Mouse (Mus musculus) right cerebral cortex, adult 18-20 months (tissue): ENCODE data around the gene Heatr6.

ENCODE experiments used
- DNase-seq: peaks from one replicate; pipeline ENCODE4 v3.0.0; 2022; ENCODE audit warnings: mixed read lengths

Heatr6 gene

DNA sequence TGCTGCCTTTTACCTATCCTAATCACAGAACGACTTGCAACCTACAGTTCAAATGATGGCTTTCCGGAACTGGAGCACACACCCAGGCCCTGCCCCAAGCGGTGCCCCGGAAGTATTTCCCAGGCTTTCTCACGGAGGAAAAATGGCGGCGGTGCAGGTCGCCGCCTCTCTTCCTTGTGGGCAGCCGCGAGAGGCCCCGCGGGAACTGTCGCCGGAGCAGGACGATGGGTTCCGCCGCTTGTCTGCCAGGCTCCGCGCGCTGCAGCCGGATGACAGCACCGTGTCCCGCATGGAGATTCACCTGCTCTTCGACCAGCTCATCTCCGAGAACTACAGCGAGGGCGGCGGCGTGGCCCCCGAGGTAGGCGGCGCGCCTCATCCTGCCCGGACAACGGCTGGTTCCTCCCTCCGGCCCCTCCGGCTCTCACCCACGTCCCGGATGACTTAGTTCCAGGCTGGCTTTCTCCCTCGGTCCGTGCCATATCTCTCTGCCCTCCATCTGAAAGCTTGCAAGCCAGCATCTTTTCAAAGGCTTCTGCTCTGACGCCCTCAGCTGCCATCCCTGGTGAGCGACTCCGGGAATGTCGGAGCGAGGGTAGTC lies at the start of gene Heatr6:
Gene Heatr6 (plus strand): TSS at position 116 of the 601 bp plus-strand sequence.
- DNase-seq: peak; percentile 92

DNA sequence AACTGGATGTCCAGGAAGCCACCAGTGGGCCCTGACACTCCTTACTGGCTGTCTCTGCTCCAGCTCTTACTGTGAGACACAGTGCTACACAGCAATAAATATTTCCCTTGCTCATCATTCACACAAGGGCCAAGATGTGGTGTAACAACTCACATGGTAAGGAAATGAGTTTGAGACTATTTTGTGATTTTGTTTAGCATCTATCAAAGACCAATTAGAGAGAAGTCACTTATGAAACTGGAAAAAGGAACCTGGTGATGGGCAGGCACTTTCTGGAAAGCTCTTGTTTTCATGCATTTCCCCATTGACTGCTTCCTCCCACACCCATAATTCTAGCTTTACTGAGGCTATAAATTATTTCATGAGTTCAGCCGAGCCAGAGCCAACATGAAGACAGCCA lies 49.8 kb upstream of the Heatr6 start, which contains the start of gene Wfdc17:
Gene Wfdc17 (plus strand): TSS at position 287 of the 400 bp plus-strand sequence.
- no peak for DNase-seq

DNA sequence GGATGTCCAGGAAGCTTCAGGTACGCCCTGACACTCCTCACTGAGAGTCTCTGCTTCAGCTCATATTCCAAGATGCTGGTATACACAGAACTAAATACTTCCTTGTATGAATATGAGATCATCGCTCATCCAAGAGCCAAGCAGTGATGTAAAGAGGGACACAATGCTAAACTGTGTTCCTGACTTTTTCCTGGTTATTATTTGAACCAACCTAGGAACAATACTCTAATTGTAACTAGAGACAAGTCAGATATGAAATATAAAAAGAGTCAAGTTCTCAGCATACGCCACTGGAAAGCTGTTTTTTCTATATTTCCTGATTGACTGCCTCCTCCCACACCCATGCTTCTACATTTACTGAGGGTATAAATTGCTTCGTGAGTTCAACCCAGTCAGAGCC lies 44.8 kb upstream of the Heatr6 start, which contains the start of gene Wfdc18:
Gene Wfdc18 (plus strand): TSS at position 301 of the 400 bp plus-strand sequence.
- DNase-seq: no peak

DNA sequence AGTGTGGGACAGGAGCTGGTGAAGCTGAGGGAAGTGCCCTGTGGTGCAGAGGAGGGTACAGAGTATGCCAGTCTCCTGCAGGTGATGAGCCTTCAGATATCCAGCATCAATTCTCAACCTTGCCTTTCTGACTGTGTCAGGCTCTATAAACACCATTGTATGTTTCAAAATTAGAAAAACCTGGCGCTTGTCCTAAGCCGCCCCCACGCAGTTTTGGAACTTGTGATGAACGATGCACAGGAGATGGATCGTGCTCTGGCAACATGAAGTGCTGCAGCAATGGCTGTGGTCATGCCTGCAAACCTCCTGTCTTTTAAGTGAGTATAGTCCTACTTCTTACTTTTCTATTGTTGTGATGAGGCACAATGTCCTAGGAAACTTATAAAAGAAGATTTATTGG lies 43.8 kb upstream of the Heatr6 start:
- peak; percentile 15 for DNase-seq

DNA sequence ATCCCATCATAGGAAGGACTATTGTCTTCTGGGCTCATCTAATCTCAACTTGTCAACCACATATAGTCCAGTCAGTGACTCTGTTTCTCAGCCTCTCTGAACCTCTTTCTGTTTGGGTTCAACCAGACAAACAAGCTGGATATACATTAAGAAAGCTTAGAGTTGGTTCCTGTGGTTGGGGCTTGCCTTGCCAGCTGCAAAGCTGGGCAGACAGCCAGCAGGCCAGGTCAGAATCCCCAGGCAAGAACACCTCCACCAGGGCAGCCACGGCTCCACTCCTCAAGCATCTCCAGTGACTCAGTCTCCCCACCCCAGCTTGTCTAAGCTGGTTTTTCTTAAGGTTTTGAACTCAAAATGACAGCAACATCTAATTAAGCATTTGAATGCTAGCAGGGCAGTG lies 40.8 kb upstream of the Heatr6 start:
- no peak for DNase-seq

DNA sequence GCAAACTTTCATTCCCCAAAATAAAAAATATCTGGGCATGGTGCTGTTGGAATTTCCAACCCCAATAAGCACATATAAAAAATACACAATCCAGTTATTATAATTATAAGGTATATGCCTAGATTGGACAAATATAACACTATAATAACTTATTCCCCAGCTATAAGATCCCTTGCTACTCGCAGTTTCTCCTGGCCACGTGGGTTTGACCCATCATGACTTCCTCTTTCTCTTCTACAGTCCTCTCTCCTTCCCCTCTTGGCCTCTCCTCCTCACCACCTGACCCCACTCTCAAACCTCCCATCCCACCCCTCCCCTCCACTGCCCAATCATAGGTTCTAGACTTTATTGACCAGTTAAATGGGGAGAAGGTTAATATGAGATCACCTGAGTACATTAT lies 39.6 kb upstream of the Heatr6 start:
- DNase-seq: no peak

DNA sequence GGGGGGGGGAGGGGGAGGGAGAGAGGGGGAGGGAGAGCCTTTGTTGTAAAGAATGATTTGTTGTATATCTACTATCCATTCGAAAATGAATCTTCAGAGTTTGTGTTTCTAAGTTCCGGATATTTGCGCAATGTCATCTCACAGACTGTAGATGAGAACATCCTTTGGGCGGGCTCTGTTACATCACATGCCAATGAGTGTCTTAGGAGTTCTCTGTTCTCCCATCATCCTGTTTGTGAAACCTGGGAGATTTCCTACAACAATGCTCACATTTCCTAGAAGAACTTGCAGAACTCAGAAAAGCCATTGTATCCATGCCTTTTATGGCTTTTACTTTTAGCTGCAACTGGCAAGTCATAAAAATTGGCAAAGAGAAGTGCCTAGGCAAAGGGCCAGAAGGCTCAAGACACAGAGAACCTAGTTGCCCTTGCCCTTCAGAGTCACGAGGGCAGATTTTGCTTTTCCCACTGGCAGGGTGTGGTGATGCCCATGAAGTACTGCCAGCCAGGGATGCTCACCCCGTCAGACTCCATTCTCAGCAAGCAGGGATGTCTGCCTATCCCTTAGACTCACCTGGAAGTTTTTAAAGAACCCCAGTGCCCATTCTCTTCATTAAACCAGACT lies 36.3 kb upstream of the Heatr6 start:
- no peak for DNase-seq

DNA sequence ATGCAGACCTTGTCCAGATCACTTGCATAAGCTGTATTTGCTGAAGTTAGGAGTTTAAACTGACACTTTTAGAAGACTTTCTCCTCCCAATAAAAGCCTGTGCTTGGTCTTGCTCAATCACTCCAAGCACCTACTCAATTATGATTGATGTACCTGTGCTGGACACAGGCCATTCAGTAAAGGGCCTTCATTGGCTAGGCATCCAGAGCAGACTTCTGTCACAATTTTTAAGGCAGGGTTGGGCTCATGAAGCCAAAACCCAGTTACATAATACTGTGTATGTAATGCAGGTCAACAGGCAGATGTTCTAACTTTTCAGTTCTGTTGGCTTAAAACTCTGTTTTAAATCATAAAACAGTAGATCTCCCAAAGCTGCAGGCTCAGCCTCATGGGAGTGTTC lies 32.7 kb upstream of the Heatr6 start:
- no peak for DNase-seq

DNA sequence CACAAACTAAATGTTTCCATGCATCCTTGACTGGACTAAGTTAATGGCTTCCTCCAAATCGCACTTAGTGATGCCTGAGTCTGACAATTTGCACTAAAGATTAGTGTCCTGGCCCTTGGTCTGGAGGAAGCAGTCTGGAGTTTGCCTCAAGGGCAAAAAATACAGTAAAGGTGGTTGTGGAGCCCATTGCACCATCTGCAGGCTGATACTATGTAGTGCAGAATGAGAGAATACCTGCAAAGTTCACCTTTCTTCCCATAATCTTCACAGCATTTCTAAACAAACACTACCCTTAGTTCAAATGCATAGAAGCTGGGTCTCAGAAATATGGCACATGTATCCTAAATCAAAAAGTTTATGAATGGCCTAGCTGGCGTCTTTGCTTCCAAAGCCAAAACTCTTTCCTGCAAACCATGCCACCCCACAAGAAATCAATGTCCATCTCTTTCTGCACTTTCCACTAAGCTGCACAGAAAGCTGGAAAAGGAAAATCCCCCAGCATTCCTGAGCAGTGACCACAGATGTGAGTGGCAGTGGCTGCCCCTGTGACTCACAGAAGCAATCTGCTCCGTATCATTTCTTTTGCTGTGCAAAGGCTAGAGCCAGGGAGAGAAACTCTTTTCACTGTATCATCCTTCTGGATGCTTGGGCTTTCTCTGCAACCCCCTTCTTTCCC lies 24.6 kb upstream of the Heatr6 start:
- DNase-seq: no peak

DNA sequence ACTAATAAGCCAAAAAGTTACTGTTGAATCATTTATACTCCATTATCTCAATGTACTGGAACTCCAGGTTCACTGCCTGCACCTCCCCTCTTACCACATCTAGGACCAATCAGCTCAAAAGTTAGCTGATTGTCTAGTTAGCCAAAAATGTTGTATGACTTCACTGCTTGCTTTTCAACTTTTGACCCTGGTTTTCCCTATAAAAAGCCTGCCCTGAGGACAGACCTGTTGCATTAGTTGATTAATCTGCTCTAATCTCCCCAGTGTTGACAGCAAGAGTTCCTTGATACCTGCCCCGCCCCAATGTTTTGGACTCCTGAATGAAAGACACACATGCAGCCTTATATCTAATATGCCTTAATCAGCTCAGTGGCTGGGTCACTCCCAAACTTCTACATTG lies 22.4 kb upstream of the Heatr6 start:
- DNase-seq: no peak

DNA sequence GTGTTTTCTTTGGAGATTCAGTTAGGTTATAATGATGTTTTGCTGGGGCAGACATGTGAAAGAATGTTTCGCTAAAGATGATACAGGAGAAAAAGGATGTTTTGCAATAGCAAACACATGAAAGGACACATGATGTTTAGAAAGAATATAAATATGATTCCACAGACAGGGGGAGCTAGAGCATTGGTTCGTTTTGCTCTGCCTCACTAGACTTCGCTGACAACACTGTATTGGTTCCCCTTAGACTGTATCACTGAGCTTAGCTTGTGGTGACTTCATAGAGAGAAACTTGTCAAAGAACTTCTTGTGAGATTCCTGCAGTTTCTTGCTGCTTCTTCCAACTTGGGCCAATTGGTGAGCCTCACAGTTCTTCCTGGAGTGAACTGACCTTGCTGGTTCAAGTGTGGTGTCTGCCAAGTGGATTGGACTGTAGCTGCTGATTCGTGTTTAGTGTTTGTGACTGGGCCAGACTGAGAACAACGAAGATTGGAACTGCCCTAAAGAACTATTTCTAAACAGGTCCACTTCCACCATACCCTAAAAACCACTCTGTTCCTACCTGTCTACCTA lies 20.3 kb upstream of the Heatr6 start:
- no peak for DNase-seq

DNA sequence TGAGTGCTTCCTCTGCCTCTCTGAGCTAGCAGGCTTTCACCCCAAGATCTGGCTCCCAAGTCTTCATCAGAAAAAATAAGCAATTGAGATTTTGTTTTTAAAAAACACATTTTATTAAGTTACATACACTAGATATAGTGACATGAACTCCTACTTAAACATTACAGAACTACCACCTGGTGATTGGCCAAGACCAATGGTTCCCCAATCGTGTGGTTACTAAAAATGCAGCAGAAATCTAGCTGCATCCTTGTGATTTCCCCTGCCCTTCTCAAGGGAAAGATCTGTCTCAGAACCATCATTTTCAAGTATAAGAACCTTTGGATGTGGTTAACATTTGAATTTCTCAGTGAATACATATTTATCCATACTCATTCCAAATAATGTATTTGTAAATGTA lies 19.3 kb upstream of the Heatr6 start:
- no peak for DNase-seq

DNA sequence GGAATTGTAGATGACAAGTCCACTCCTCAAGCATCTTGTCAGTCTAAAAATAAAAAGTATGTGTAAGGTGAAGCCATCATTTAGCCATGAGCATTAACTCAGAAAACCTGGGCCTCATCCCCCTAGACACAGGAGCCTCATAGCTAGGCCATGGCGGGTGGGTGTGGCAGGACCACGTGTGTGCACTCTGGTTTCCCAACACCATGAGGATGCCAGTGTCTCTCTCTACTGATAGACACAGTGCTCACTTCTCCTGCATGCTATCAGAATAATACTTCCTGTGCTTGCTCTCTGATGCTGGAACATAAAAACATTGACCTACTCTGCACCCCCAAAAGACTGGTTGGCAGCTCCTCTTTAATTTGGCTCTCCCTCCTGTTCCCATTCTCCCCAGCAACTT lies 17.6 kb upstream of the Heatr6 start:
- DNase-seq: no peak

DNA sequence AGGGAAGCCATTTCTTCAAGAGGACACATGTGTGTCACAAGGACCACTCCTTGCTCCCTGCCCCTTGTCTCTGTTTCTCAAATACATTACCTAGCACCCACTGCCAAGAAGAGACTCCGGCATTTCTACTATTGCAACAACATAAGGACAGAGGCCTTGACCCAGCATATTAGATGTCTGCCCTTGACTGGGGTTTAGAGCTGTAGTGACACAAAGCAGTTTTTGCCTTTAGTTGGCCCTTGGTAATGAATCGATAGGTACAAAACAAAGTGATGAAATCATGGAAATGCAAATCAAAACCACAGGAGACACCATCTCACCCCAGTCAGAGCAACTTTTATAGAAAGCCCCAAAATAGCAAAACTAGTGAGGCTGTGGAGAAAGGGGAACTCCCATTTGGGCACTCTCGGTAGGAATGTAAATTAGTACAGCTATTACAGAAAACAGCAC lies 16.4 kb upstream of the Heatr6 start:
- no peak for DNase-seq

DNA sequence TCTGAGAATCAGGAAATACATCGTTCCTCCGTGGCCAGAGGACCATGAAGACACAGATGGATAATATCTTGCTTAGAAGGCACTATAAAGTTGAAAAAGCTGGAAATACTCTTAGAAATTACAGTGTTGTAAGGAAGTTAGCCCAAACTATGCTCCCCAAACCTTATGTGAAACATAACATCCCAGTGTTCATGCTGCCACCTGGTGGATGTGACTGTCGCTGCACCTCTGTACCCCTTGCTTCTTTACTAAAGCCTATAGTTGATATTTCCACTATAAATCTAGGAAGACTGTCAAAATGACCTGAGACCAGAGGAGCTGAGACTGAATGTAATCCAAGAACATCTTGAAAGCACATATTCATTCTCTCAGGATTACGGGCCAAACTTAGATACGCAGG lies 14.3 kb upstream of the Heatr6 start:
- peak; percentile 71 for DNase-seq

DNA sequence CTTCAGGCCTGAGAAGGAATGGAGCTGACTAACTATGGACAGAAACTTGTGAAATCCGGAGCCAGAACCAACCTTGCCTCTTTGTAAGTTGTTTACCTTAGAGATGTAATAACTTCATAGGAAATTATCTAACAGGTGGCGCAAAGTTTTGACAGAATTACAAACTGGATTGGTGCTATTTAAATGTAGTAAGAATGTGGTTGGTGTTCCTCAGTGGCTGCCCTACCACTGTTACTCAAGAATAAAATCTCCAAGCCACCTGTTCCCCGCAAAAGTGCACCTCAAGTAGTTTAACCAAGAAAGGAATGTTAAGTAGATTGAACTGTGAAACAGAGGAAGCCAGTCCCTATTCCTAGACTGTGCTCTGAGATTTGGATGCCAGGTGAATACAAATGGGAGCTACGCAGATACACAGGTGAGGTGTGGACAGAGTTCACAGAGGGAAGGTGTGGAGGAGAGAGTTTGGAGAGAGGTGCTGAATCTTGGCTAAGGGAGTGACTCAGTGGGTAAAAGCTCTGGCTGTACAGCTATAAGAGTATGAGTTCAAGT lies 13.0 kb upstream of the Heatr6 start:
- DNase-seq: no peak

DNA sequence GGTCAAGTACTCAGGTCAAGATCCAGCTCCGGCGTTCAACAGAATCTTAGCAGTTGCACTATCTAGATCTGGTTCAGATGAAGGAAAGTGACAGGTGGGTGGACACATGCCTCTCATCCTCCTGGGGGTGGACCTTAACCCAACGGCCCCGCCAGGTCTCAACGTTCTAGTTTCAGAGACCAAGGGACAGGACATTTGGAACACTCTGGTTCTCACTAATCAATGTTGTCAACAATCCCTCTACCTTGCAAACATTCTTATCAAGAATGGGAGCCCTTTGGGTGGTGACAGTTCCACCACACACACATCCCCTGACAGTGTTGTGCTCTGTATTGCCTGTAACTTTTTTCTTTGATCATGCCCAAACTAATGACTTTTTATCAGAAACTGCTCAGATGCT lies 11.7 kb upstream of the Heatr6 start:
- DNase-seq: no peak

DNA sequence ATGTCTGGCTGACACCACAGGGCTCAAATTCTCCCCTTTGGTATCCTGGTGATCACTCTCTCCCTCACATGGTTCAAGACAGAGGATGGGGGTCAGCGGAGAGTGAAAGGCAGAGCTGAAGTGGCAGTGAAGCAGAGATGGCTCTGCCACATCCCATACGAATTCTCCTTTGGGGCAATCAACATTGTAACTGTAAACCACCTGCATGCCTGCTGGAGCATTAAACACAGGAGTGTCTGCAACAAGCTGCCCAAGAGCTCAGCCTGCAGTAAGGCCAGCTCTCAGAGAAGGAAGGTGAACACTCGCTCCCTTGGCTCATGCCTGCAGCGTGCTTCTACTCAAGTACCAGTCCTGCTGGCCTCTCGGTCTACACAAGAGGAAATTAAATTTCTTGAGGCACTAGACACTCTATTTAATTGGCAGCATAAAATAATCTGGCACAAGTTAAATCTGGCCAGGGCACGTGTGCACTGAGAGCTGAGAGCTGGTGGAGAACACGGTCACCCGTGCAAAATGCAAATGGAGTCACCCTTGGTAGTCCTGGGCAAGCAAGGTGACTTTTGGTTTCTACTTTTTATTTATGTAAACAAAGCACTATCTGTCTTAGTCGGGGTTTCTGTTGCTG lies 10.7 kb upstream of the Heatr6 start:
- no peak for DNase-seq

DNA sequence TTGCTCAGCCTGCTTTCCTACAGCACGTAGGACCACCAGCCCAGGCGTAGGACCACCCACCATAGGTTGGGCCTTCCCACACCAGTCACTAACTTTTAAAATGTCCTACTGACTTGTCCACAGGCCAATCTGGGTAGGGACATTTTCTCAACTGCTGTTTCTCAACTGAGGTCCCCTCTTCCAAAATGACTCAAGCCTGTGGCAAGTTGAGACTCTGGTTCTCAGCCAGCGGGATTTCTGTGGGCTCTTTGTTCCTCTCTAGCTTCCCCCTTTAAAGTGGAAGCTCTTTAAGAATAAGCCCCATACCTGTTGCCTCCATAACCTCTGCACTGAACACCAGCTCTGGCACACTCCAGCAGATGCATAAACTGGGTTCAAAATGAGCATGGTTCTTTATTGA lies 10.0 kb upstream of the Heatr6 start:
- DNase-seq: no peak

DNA sequence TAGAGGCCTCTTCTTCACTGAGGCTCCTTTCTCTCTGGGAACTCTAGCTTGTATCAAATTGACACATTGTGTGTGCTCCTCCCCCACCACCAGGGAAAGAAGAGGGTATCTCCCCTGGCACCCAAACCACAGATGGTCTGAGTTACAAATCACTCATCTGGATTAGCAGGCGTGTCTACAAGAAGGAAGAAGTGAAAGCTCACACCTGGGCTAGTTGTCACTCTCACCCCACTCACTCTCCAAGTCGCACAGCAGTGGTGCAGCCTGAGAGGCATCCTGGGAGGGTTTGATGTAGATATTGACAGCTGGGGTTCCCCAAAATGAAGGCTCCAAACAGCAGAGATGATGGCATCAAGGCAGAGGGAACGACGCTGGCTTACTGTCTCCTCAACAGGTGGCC lies 7.3 kb upstream of the Heatr6 start:
- DNase-seq: no peak

DNA sequence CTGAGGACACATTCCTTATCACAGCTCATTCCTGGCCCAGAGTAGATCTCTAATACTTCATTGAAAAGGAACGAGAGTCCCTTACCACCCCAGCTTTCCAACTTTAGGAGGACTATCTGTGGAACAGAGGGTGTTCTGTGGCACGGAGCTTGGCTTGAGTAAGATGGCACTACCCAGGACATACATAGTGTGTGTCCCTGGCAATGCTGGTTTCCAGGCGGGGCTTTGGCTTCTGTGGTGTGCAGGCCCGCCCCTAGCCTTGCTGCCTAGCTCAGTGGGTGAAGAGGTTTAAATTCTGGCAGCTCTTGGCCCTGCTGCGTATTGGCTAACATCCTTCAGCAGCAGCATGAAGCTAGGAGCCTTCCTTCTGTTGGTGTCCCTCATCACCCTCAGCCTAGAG lies 6.8 kb upstream of the Heatr6 start, which contains the start of gene Wfdc21:
Gene Wfdc21 (plus strand): TSS at position 260 of the 400 bp plus-strand sequence.
- DNase-seq: no peak

DNA sequence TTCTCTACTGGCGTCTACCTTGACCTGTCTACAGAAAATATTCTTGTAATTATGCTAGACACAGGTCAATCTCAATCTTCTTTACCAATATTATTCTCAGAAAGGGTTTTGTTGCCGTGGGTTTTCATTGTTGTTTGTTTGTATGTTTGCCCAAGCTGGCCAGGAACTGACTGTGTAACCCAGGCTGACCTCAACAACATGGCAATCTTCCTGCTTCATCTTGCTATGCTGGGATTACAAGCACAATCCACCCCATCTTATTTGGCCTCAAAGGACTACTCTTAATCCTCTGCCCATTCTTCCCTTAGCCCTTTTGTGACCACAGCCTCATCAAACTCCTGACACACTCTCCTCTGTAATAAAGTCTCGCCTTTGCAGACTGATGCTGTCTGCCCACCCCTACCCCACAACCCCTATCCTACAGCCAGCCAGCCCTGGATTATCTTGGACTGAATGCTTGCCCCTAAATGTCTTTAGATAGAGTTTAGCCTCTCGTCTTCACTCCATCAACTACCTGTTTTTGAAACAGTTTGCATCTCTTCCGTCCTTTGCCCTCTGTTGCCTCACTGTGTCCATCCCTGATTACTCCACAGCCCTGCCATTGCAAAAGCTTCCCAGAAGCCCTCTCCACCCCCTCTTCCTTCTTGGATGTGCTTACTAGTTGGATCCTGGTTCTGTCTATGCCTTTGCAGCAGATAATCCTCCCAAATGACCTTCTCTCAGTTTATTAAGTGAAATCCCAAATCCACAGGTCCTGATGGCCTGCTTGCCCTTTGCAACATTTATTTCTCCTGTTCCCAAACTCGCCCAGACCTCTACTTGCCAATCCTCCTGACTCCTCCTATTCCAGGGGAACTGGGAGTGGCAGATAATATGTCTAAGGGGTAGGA lies 5.9 kb upstream of the Heatr6 start:
- DNase-seq: no peak
